Mouse (Mus musculus) retina, postnatal 7 days (tissue): ENCODE measurements around the gene Sptbn2.

Experiments used
- DNase-seq: peaks from one replicate; pipeline ENCODE4 v3.0.0-alpha.2; 2012; ENCODE audit warnings: low read depth, low spot score

The Sptbn2 gene

DNA sequence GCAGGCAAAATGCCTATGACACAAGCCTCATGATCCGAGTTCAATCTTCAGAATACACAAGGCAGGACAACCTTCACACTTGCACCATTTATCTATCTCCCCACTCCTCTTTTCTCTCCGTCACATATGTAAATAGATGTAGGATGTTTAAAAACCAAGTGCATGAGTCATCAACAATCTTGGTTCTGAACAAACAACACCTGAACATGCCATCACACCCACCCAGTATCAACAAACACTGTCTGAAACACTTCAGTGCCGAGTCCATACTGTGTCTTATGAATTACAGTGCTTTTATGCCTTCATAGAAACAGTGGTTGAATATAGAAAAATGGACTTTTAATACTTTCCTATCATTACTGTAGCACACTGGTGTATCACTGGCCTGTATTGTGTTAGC lies 61.8 kb downstream of the Sptbn2 start:
- no peak for DNase-seq

DNA sequence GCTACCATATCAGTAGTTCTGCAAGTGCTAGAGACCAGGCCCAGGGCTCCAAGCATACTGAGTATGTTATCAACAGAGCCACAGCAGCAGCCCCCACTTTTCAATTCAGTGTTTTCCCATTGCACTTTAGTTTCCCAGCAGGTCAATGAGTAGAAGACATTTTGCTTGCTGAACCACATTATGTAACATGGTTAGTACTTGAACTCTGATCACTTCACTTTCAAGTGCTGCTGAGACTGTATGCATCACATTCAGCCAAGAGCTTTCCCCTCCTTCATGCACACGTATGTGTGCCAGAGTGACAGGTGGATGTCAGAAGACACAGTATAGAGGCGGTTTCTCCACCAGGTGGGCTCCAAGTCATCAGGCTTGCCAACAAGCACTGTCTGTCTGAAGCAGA lies 71.9 kb downstream of the Sptbn2 start:
- DNase-seq: no peak

DNA sequence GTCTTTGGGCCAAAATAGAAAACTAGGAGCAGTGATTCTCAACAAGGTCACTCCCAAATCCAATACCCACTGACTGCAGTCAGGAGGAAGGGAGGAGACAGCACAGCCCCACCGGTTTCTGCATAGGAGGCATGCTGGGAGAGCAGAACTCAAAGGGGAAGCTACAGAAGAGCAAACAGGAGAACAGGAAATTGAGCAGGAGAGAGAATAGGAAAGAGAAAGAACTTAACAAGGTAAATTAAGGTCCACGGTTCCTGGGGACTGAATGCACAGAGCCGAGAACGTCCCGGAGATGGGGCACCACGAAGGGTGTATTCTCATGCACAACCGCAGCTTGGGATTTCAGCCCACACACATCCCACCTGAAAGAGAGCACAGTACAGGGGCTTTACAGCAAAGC lies 74.2 kb downstream of the Sptbn2 start:
- DNase-seq: no peak

DNA sequence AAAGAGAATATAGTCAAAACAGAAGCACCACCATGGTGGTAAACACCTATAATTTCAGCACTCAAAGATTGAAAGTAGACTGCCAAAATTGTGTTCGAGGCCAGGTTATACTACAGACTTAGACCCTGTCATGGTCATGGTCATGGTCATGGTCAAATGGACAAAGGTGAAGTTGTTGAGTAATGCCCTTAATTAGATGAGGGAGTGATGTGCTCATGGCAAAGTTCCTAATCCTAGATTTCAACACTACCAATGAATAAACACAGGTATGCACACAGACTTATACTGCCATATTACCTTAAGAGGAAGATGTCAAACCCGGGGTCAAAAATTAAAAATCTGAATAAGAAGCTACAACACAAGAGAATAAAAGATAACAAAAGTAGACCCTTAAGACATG lies 75.3 kb downstream of the Sptbn2 start:
- no peak for DNase-seq

DNA sequence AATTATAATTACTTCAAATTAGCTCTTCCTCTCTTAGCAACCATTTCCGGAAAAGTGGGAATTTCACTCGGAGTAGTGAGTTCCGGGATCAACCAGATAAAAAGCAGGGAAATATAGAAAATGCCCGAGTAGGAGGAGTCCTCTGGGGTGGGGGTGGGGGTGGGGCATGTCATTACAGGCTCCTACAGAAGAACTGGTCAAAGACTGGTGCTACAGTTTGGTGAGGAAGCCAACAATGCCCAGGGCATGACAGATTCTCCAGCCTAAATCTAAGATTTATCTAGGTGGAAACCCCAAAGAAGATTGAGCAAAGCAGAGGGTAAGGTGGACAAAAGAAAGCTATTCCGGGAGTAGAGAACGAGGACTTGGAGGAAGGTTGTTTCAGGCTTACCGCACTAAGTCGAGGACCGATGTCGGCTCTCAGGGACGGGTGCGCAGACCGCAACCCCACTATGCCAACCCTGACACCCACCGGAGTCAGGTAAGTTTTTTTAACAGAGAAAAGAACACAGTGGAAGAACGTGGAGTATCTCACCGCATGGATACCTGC lies 82.4 kb downstream of the Sptbn2 start:
- no peak for DNase-seq

DNA sequence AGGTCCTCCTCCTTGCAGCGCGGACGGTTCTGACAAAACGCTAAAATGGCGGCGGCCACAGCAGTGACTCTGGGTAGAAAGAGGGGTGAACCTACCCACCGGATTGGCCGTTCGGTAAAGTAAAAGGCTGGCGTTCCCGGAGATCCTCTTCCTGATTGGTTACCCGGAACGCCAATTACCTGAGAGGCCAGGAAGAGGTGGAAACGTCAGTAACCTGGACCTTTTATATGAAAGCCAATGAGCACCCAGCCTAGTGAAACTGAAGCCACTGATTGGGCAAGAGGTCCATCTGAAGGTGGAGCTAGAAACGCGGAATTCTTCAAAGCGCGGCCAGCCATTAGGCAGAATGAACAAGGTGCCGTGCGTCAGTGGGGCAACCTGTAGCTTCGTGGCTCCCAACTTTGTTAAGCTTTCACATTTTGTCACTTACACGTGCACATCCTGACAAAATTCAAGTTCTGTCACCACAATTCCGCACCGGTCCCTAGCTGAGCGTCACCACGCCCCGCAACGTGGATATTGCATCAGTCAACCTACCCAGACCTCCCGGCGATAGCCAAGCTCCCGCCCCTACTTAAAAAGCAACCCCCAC lies 83.0 kb downstream of the Sptbn2 start, which contains the start of gene Rbm4:
Gene Rbm4, minus strand, starts transcription at position 71 of the 592 bp plus-strand sequence.
- peak; percentile 99 for DNase-seq

DNA sequence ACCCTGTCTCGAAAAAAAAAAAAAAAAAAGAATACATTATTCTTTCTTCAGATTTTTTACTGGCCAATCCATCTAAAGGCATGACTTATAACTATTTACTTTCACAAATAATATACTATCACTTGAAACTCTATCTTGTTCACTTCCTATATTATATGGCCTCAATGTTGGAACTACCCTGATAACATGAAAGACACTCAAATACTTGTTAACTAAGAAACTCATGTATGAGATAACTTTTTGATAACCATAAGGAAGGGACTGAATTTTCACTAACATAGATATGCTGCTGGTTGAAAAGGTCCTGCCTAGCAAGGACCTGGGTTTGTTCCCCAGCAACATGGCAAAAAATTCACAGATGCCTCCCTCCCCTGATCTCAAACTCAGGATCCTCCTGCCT lies 85.0 kb downstream of the Sptbn2 start:
- no peak for DNase-seq

DNA sequence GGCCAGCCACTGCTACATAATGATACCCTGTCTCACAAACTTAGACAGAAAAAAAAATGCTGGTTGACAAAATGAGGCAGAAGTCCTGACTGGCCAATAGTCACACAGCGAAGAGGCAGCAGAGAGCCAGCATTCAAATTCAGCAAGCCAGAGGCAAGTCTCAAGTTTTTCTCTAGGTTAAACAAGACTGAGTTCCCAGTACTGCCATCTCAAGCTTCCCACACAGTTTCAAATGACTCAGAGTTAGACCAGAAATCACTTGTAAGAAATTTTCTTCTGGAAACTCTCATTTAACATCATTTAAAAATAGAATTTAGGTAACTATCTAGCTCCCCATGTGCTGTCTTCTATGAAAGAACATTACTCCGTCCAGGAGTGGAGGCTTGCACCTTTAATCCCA lies 86.9 kb downstream of the Sptbn2 start:
- no peak for DNase-seq

DNA sequence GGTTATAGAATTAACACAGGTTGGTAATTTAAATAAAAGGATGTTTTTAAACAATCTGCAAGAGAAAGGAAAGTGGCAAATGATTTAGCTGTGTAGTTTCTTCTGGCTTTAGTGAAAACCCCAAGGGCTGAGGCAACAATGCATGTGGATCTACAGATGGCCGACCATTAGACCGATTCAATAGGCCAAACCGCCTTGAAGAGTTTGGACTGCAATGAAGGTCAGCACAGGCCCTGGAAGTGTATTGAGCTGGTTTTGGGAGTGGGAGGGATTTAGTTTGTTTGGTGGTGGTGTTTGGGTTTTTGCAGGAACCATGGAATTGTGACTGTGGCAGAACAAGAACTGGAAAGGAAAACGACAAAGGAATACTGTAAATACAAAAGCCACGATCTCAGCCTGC lies 88.1 kb downstream of the Sptbn2 start:
- no peak for DNase-seq
